Mouse (Mus musculus) heart, postnatal 0 days (tissue): ENCODE measurements around the gene Tanc1.

ENCODE experiments used
- CTCF ChIP-seq: IDR thresholded peaks from 2 replicates; pipeline ENCODE4 v1.5.1; 2016; ENCODE audit warnings: antibody characterized with exemption, control low read depth, low read depth
- EP300 ChIP-seq: IDR thresholded peaks from 2 replicates; pipeline ENCODE4 v1.6.1; 2016; ENCODE audit warnings: antibody characterized with exemption, low read depth

GRCm38 (mm10) chr2:59697722-59698634, 86.1 kb downstream of the Tanc1 start:
- no peak for TF ChIP-seq CTCF
- no peak for TF ChIP-seq EP300
